Mouse (Mus musculus): ENCODE results near the gene Dnajb13.
A peak's percentile ranks its signal among the peaks of the same experiment; 100 is the strongest.
"Not testable (repeated sequence)": the region's sequence is repeated elsewhere in the genome, so short reads cannot be mapped to it uniquely, and the experiment has no call there.

Gene Dnajb13

GRCm38 (mm10) chr7:100488474-100489048 is 26.2 kb downstream of the Dnajb13 start:
- DNase-seq (ENCODE audit: low spot score in 2 of 2) = peak; percentile 60 to 72

- DNase-seq (ENCODE audit: low spot score in 2 of 2) = no peak
Observed at GRCm38 (mm10) chr7:100487301-100487700, 27.5 kb downstream of the Dnajb13 start.

- no peak for DNase-seq (ENCODE audit: low spot score in 2 of 2)
Observed at GRCm38 (mm10) chr7:100484493-100484892, 30.3 kb downstream of the Dnajb13 start.

GRCm38 (mm10) chr7:100482046-100482445 is 32.7 kb downstream of the Dnajb13 start:
- DNase-seq (ENCODE audit: low spot score in 2 of 2) = not testable (repeated sequence)

- no peak for DNase-seq (ENCODE audit: low spot score in 2 of 2)
Observed at GRCm38 (mm10) chr7:100480175-100480574, 34.6 kb downstream of the Dnajb13 start.

GRCm38 (mm10) chr7:100479823-100480164 is 35.0 kb downstream of the Dnajb13 start:
- DNase-seq (ENCODE audit: low spot score in 2 of 2) = no peak

GRCm38 (mm10) chr7:100479100-100479822 is 35.5 kb downstream of the Dnajb13 start:
- no peak for DNase-seq (ENCODE audit: low spot score in 2 of 2)

- DNase-seq (ENCODE audit: low spot score in 2 of 2) = no peak
Observed at GRCm38 (mm10) chr7:100474680-100475079, 40.1 kb downstream of the Dnajb13 start.

- no peak for DNase-seq (ENCODE audit: low spot score in 2 of 2)
Observed at GRCm38 (mm10) chr7:100473846-100474454, 40.8 kb downstream of the Dnajb13 start.

GRCm38 (mm10) chr7:100472777-100473176 is 42.0 kb downstream of the Dnajb13 start, which contains the start of gene Ucp3:
Ucp3 (plus strand) TSS chr7:100472990.
- DNase-seq (ENCODE audit: low spot score in 2 of 2) = no peak

GRCm38 (mm10) chr7:100471407-100471797 is 43.4 kb downstream of the Dnajb13 start:
- DNase-seq (ENCODE audit: low spot score in 2 of 2) = no peak

GRCm38 (mm10) chr7:100470796-100471406 is 43.9 kb downstream of the Dnajb13 start:
- no peak for DNase-seq (ENCODE audit: low spot score in 2 of 2)

- no peak for DNase-seq (ENCODE audit: low spot score in 2 of 2)
Observed at GRCm38 (mm10) chr7:100469502-100469901, 45.3 kb downstream of the Dnajb13 start.

GRCm38 (mm10) chr7:100468761-100469160 is 46.0 kb downstream of the Dnajb13 start:
- no peak for DNase-seq (ENCODE audit: low spot score in 2 of 2)

GRCm38 (mm10) chr7:100466781-100467510 is 47.8 kb downstream of the Dnajb13 start:
- DNase-seq (ENCODE audit: low spot score in 2 of 2) = no peak

GRCm38 (mm10) chr7:100465656-100466309 is 49.0 kb downstream of the Dnajb13 start:
- DNase-seq (ENCODE audit: low spot score in 2 of 2) = peak; percentile 43

GRCm38 (mm10) chr7:100465248-100465647 is 49.5 kb downstream of the Dnajb13 start:
- no peak for DNase-seq (ENCODE audit: low spot score in 2 of 2)

GRCm38 (mm10) chr7:100464248-100464647 is 50.5 kb downstream of the Dnajb13 start:
- DNase-seq (ENCODE audit: low spot score in 2 of 2) = no peak

- no peak for DNase-seq (ENCODE audit: low spot score in 2 of 2)
Observed at GRCm38 (mm10) chr7:100463757-100464156, 51.0 kb downstream of the Dnajb13 start.

GRCm38 (mm10) chr7:100463194-100463593 is 51.6 kb downstream of the Dnajb13 start:
- no peak for DNase-seq (ENCODE audit: low spot score in 2 of 2)

GRCm38 (mm10) chr7:100461621-100462151 is 53.1 kb downstream of the Dnajb13 start:
- DNase-seq (ENCODE audit: low spot score in 2 of 2) = peak; percentile 71 to 74

All from right cerebral cortex, postnatal 10 days (tissue).